Mouse (Mus musculus): ENCODE results near the gene Egr4.

- TF ChIP-seq CTCF (IDR thresholded peaks at IDR 0.05; ENCODE audit: borderline replicate concordance, insufficient read depth, low read length) (no peak), POLR2A (IDR thresholded peaks at IDR 0.05; ENCODE audit: low read depth, low read length) (no peak)
Measured at GRCm38 (mm10) chr6:85475581-85475980, 37.8 kb downstream of the Egr4 start.
